Mouse (Mus musculus) myocyte (in vitro differentiated cells): Measurements from ENCODE around the gene Srsf7.

Experiments used
- E2F4 ChIP-seq: IDR thresholded peaks from one replicate; pipeline ENCODE4 v1.6.1; 2011; ENCODE audit warnings: mild to moderate bottlenecking, control low read depth, moderate library complexity; ENCODE audit not compliant: insufficient read depth
- MAX ChIP-seq: IDR thresholded peaks from one replicate; pipeline ENCODE4 v1.6.1; 2011; ENCODE audit warnings: low read depth, mild to moderate bottlenecking, control low read depth
- POLR2A ChIP-seq: IDR thresholded peaks from one replicate; pipeline ENCODE4 v1.6.1; 2011; ENCODE audit warnings: low read depth, mild to moderate bottlenecking, control low read depth, moderate library complexity; ENCODE audit not compliant: insufficient read length
- POLR2AphosphoS2 ChIP-seq: IDR thresholded peaks from one replicate; pipeline ENCODE4 v1.6.1; 2011; ENCODE audit warnings: low read depth, control low read depth; ENCODE audit not compliant: insufficient read length
- USF1 ChIP-seq: IDR thresholded peaks from one replicate; pipeline ENCODE4 v1.6.1; 2011; ENCODE audit warnings: low read depth, mild to moderate bottlenecking, control low read depth, moderate library complexity

DNA sequence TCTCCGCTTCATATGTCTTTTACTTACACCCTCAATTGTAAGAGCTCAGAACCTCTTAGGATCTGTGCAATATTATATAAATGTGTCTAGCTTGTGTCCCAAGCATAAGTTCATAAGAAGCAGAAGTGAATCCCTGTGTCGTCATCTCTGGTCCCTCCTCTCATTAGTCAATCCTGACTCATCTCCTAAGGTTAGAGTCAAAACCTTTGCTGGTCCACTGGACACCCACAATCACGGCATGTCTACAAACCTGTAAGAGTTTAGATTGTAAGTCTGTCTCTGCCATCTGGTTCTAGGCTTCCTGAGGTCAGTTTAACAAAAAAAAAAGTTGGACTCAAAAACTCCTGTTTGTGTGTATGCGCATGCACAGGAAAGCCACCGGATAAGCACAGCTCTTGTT is 34.3 kb downstream of the Srsf7 start:
- TF ChIP-seq POLR2A (no peak), USF1 (no peak), E2F4 (no peak), MAX (no peak), POLR2AphosphoS2 (no peak)
